Mouse (Mus musculus) CH12F3 (cell line): Measurements from ENCODE around the gene Usmg5.

Experiments
- in situ Hi-C: fragments of 300-500 bp; cut with MboI; formaldehyde crosslinking; loops from 2 replicates; pipeline ENCODE4 v1.14.3; 2020; ENCODE audit warnings: low sequenced_read_pairs

Gene Usmg5

DNA sequence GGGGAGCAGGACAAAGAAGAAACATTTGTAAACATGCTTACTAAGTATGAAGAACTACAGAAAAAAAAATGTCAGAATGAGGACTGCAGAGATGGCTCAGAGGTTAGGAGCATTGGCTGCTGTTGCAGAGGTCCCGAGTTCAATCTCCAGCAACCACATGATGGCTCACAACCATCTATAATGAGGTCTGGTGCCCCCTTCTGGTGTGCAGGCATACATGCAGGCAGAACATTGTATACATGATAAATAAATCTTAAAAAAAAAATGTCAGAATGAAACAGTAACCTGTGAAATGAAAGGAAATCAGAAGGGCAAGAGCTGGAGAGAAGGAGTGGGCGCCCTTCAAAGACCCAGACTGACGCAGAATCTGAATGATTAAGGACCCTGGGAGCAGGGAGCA, 24.6 kb downstream of the Usmg5 start:
- in situ Hi-C loops = no loop called here

DNA sequence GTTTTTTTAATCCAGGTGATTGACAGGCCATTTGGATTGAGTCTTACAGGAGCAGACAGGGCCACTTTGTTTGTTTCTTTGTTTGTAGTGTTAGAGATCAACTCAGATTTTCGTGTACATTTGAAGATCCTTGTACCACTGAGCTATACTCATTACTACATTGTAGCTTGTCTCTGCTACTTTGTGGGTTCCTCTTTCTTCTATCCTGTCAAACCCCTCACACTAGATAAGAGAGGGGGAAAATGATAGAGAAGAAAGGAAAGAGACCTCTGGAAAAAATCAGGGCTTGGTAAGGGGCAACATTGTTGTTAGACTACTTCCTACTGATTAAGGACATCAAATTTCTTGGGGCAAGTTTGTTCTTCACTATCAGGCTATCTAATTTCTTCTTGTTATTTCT, 32.8 kb downstream of the Usmg5 start:
- in situ Hi-C loops = no loop called here

DNA sequence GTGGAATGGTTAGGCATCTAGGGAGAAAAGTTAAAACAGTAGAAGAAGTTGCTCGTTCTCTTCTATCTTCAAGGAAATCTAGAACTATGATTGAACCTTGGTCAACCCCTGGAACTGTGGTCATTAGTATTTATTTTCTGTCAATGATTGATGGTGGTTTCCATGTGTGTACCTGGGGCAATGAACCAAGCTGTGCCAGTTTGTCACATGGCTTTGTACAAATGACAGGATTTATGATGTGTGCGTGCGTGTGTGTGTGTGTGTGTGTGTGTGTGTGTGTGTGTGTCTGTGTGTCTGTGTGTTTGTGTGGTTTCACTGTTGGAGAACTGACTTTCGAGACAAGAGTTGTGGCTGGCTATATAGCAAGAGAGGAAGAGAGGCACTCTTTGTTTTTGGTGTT, 37.0 kb downstream of the Usmg5 start:
- in situ Hi-C loops = no loop called here

DNA sequence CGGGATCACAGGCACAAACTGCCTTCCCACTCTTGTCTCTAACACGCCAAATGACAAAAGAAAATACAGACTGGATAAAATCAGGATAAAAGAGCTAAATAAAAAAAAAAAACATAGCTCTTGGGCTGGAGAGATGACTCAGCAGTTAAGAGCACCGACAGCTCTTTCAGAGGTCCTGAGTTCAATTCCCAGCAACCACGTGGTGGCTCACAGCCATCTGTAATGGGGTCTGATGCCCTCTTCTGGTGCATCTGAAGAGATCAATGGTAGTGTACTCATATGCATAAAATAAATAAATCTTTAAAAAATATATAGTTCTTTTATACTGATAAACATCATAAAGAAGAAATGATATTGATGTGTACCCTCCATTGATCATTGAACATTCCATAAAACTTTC, 37.5 kb downstream of the Usmg5 start:
- in situ Hi-C loops = no loop called here

DNA sequence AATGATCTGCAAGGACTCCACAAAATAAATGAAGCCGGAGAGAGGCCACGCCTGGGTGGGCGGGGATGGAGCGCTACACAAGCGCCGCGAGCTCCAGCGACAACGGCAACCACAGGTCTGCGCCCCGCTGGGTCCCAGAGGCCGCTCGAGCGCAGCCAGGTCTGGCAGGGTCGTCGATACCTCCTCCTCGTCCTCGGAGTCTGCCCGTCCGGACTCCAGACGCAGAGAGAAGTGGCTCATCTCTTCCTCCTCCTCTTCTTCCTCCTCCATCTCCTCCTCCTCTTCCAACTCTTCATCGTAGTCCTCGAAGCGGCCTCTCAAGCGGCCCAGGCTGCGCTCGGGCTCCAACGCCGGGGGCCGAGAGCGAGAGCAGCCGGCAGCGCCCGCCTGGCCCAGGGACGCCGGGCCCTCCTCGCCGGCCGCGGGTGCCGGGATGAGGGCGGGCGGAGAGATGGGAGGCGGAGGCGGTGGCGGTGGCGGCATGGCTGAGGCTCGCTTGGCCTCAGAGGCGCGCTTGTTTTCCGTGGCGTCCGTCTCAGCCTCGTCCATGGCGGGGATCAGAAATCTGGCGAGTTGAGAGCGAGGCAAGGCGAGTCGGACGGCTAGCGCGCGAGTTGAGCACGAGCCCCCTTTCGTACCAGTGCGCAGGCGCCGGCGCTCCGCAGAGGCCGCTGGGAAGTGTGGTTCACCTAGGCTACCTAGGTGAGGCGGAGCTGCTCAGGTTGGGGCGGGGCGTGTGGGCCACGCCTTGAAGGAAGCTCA, 40.0 kb downstream of the Usmg5 start, which contains the start of gene Pcgf6:
TSS of gene Pcgf6 (minus strand) at position 636 of the 762 bp plus-strand sequence.
- in situ Hi-C loops = no loop called here

DNA sequence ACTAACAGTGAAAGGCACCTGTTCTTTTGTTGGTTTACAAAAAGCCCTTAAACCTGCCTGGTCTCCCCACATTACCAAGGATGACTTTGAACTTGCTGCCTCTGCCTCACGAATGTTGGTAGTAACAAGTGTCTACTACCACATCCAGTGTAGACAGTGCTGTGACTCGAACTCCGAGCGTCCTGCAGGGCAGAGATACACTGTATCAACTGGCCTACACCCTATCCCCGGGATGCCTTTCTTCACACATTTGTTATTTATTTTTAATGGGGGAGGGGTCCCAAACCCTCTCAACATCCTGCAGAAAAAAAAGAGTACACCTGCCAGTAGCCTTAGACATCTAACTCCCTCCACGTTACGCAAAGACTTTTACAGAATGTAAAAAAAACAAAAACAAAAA, 40.6 kb downstream of the Usmg5 start:
- in situ Hi-C loops = no loop called here

DNA sequence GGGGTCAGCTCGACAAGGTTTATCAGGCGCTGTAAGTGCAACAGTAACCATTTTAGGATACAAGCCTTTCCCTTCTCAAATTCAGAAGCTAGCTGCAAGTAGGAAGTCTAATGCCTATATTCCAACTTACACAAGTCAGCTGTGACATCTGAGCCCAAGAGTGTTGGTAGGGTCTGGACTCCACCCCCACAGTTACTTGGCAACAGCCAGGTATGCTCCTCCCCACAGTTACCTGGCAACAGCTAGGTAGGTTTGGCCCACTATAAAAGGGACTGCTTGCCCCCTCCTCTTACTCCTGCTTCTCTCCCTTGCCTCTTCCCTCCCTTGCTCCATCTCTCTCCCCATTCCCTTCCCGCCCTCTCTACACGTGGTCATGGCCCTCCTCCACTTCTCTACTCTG, 41.4 kb downstream of the Usmg5 start:
- in situ Hi-C loops = no loop called here

DNA sequence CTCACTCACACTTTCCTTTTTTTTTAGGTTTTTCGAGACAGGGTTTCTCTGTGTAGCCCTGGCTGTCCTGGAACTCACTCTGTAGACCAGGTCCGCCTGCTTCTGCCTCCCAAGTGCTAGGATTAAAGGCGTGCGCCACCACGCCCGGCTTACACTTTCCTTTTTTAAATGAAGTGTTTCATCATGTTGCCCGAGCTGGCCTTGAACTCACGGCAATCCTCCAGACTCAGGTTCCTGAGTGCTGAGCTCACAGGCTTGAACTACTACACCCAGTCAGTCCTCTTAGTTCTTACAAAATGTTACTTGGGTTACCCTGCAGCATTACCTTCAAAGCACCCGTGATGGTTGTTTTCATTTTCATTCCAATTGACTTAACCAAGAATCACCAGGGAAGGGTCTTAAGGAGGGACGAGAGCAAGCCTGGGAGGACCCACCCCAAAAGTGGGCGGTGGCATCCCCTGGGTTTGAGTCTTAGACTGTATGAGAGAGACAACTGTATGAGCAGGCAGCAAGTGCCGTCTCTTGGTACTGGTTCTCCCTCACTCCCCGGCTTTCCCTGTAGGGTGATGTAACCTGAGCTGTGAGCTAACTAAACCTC, 43.1 kb downstream of the Usmg5 start:
- in situ Hi-C loops = no loop called here

DNA sequence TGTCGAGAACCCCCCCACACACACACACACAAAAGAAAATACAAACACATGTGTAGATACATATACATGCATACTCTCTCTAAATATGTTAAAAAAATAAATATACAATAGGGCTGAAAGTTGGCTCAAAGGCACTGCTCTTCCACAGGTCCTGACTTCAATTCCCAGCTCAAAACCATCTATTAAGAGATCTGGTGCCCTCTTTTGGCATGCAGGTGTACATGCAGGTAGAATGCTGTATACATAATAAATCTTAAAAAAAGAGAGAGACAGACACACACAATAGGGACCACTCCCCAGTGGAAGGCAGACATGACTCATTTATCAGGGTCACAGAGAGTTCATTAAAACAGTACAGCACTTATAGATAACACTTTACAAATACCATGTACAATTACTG, 44.1 kb downstream of the Usmg5 start:
- in situ Hi-C loops = no loop called here

DNA sequence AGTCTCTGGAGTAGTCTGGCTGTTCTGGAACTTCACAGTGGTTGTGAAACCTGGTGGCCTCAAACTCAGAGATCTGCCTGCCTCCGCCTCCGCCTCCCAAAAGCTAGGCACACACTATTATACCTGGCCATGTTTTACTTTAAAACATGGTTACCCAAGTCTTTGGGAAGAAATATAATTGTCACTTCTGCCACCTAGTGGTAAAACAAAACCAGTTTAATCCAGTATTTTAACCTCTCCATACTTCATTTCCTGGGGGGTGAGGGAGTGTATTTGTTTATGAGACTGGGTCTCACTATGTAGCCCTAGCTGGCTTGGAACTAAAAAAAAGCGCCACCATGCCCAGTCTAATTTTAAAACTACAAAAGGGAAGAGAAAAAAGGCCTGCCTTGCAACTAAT, 46.8 kb downstream of the Usmg5 start:
- in situ Hi-C loops = no loop called here

DNA sequence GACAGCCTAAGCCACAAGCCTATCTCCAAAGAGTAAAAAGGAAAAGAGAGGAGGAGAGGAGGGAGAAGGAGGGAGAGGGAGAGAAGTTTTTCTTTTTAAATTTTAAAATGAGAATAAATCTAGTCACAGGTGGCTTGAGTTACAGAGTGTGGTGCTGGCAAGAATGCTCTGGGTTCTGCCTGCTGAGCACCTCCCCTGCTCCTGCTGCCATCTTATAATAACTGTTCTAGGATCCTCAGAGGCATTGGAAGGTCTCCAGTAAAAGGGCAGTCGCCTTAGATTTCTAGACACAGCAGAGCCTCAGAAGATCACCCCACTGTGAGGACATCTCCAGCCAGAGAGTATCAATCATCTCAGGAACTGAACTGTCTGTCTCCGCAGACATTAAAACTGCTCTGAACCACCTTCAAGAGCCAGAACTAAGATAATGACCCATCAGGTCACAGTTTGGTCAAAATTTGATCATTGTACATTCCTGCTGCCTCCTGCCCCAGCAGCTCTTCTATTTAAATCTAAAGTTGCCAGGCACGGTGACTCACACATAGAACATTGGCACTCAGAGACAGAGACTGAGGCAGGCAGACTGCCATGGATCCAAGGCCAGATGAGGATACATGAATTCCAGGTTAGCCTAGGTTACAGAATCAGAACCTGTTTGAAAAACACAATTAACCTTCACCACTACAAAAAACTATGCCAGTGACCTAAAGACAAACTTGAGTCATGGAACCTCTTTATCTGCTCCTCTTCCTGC, 49.5 kb downstream of the Usmg5 start:
- in situ Hi-C loops = no loop called here

DNA sequence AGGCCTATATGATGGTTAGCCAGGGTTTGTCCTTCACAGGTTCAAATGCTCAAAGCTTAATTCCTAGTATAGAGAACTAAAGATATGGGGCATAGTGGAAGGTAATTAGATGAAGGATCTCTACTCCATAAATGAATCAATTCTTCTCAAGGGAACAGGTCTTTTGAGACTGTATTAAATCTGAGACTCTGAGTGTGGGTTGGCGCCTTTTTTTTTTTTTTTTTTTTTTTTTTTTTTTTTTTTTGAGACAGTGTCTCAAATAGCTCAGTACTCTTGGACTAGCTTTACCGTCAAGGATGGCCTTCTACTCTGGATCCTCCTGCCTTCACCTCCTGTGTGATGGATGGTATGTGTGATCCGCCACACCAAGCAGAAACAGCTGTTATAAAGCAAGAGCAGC, 53.9 kb downstream of the Usmg5 start:
- in situ Hi-C loops = no loop called here

DNA sequence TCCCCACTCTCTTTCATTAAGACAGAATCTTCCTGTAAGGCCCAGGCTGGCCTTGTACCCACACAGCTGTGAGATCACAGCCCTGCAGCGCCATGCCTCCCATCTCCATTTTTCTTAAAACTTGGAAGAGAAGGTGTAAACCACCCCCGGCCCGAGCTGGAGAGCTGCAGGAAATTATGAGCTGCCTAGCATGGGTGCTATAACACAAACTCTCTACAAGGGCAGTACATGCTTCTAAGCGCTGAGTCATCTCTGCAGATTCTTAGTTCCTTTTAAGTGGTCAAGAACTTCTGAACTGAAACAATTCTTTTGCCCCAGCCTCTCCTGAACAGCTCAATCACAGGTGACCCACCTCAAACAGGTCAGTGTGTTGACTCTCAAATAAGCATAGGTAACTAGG, 55.5 kb downstream of the Usmg5 start:
- in situ Hi-C loops = no loop called here
